Mouse (Mus musculus) CH12F3 (cell line): Measurements from ENCODE around the gene Cd200.

Experiments
- in situ Hi-C: fragments of 300-500 bp; cut with MboI; formaldehyde crosslinking; loops from 2 replicates; pipeline ENCODE4 v1.14.3; 2020; ENCODE audit warnings: low sequenced_read_pairs

Cd200 gene

DNA sequence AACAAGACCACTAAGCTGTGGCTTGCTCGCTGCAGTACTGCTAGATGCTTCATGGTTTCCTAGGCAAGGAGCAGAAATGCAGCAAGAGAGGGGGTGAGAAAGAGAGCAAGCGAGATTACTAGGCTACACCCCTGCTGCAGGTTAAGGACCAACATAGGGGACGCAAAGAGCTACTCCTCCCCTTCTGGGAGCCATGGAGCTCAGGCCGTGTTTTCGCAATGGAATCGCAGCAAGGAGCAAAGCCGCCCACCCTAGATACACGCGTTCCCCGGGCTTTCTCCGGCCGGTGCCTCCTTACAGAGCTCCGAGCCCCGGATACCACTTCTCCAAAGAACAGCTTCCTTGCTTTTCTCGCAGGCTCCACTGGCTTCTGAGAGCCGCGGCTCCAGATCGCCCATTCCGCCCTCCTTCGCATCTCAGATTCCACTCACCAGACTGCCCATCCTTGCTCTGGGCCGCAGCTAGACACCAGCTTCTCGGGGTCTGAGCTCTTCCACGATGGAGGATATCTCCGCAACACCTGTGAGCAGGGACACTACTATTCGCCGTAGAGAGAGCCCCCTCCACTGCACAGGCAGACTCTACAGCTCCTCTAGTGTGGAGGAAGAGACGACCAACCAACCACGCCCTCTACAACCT is at the start of gene Cd200:
Gene Cd200, minus strand, starts transcription at position 629 of the 639 bp plus-strand sequence.
- in situ Hi-C loops, result loop anchor here (25.0 kb wide), 1 partner anchor 196 kb away; the partner anchor contains the start of gene Btla

DNA sequence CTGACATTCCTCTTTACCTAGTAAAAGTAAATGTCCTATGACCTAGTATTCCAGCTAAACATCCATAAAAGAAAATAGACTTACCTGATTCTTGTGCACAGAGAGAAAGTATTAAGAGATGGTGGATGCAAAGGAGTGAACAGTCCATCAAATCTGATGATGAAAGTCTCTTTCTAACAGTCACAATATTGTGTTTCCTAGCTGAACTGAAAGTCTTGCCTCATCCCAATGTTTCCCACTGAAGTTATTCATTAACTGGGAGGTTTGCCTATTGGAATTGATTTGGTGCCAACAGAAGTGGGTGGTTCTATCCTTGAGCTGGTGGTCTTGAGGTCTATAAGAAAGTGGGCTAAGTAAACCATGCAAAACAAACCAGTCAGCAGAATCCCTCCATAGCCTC is 45.9 kb upstream of the Cd200 start:
- in situ Hi-C loops, result no loop called here

DNA sequence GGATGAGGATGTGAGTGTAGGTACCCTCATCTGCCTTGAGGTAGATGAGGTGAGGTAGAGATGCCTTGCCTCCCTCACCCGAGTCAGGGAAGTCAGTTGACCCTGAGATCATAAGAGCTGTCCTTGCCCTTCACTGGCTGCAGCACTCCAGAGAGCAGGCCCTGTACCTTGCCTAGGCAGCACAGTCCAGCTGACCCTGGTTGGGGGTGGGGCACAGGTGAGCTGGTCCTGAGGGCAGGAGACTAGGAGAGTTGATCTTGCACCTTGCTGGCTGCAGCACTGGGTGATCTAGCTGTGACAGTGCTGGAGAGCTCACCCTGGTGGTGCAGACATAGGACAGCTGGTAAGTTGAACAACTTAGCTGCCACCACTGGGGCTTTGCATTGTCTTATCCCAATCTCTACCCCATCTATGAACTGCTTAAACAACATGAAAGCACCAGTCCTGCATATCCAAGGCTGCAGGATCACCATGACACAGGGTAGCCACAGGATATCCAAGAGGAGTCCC is 28.4 kb upstream of the Cd200 start:
- in situ Hi-C loops, result no loop called here

DNA sequence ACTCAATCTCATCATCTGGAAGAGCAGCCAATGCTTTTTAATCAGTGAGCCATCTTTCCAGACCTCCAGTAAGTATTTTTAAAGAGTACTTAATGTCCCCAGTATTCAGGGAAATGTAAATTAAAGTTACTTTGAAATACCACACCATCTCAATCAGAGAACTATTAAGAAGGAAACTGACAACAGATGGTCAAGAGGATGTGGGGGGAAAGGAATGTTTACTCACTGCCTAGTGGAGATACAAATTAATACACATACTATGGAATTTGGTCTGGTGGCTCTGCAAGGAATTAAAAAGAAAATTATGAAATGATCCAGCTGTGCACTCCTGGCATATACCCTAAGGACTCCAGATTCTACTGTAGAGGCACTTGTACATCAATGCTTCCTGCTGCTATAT is 26.7 kb upstream of the Cd200 start:
- in situ Hi-C loops, result no loop called here

DNA sequence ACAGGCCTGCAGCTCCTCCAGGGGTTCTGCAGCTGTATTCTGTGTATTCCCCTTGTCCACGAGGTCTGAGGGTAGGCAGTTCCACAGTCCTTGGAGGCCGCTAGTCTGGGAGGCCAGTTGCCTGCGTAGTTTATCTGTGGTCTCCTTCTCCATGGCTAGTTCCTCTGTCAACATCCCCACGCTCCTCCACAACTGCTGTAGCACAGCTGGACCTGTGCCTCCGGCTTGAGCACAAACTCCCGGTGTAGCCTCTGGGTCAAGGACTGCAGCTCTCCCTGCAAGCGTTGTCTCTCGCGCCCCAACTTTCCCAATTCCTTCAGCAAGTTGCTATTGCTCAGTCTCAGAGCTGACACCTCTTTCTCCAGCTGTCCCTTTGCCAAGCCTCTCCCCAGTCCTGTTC is 18.8 kb upstream of the Cd200 start:
- in situ Hi-C loops, result no loop called here

DNA sequence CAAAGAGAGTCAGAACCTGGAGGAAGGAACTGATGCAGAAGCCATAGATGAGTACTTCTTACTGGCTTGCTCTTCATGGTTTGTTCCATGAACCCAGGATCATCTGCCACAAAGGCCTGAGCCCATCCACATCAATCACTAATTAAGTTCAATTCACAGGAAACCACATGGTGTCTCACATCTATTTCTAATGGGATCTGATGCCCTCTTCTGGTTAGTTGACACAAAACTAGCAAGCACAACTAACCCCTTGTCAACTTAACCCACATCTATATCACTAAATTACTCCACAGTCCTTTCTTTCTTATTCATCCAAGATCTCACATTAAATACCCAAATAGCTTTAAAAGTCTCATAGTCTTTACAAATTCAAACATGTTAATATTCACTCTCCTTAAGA is 4.6 kb upstream of the Cd200 start:
- in situ Hi-C loops, result loop anchor here (25.0 kb wide), 1 partner anchor 201 kb away; the partner anchor contains the start of gene Btla

DNA sequence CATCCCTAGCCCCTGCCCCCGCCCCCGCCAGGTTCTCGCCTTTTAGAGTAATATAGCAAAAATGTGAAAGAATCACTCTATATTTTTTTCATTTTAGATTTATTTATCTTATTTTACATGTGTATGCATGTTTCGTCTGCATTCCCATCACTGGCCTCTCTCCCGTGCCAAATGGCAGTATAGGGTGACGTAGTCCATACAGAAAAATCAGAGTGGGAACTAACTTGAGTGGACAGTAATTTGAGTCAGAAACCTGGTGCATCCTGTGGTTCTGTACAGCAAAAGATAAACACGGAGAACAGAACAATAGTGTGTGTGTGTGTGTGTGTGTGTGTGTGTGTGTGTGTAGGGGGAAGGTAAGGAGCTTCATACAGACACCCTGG is 202 bp upstream of the Cd200 start:
- in situ Hi-C loops, result loop anchor here (25.0 kb wide), 1 partner anchor 197 kb away; the partner anchor contains the start of gene Btla

DNA sequence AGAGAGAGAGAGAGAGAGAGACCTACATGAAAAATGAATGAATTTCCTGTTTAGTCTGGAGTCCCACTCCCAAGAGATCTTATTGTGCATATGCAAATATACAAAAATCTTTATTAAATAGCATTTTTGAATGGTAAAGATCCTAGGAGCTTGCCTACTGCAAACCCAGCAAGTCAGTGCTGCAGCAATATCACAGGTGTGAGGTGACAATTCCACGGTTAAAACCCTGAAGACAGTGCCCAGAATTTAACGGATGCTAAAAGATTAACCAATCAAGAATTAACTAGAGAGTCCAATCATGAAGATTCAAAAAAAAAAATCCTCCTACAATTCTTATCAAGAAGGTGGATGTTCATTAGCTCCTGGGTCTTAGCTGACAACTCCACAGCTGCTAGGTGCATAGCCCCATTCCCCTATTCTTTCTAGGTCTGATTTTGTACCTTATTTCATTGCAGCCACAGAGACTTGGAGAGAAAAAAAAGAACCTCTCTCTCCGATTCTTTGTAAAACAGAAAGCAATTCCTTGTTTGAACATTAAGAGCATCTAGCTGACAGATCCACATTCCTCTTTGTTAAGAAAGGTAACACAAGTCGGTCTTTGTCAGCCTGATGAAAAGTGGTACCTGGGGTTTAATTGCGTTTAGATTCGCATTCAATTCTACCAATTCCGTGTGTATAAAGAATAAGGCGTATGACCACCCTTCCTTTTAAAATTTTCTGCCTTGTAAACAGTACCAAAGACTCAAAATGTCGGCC is 1.0 kb downstream of the Cd200 start:
- in situ Hi-C loops, result loop anchor here (25.0 kb wide), 1 partner anchor 196 kb away; the partner anchor contains the start of gene Btla

DNA sequence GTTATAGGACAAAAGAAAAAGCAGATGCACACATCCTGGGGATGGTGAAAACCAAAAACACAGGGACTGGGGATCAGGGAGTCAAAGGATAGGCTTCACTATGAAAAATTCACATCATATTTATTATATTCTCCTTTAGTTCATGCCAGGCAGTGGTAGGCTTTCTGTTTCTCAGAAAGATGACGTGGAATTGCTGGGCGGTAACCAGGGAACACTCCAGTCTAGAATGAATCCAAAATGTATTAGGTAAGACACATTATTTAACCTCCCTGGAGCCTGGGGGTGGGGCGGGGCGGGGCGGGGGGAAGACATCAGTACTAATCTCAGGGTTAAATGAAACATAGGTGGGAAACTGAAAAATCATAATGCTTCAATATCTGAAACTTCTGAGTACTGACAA is 1.8 kb downstream of the Cd200 start:
- in situ Hi-C loops, result loop anchor here (25.0 kb wide), 1 partner anchor 195 kb away; the partner anchor contains the start of gene Btla

DNA sequence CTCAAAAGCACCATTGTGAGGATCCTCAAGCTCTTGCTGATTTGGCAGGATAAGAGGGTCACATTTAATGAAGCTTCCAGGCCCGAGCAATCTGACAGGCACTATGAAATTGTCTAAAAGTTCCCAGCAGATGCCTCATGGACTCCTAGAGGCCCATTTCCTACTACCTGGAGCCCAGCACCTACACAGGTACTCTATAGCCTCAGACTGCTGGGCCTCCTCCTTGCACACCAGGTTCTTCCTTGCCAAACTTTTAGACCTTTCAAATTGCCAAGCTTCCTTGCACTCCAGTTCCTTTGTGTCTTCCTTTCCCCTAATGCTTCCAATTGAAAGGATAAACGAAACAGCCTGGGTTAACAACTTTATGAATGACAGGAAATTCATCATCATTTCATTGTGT is 5.9 kb downstream of the Cd200 start:
- in situ Hi-C loops, result loop anchor here (25.0 kb wide), 1 partner anchor 191 kb away; the partner anchor contains the start of gene Btla

DNA sequence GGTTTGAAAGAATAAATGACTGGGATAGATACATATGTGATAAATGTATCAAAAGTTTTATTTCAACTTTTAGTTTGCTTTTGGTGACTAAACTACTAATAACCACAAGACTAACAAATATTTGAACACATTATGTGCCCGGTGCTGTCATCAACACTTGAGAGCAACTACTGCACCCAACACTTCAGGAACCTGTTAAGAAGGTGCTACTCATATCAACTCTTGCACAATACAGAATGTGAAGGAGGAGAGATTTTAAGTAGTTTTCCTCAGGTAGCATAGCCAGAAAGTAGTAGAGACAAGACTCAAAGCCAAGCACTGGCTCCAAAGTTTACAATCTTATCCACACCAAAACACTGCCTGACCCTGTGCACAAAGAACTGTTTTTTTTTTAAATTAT is 6.8 kb downstream of the Cd200 start:
- in situ Hi-C loops, result loop anchor here (25.0 kb wide), 1 partner anchor 190 kb away; the partner anchor contains the start of gene Btla

DNA sequence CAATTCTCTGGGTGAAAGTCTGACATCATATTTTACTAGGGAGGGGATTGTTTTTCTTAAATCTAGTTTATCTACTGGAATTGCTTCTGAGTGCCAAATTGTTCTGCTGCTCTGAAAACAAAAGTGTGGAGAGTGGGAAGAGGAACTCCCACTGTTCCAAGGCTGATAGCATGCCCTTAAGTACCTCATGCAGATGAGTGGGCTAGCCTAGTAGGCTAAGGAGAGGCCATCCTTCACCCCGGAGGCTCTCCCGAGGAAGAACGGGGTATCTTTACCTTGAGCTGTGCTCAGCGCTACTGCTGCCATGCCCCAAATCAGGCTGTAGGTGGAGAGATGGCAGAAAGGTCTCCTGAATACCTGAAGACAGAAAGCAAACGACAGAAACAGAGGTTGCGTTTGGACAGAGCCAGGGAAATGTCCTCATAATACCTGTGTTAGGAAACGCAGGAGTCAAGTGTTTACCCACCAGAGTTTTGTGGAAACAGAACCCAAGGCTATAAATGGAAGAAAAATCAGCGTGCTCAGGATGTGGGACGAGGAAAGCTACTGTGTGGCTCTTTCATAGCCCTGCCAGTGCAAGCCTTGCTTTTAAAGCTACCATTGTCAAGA is 8.8 kb downstream of the Cd200 start:
- in situ Hi-C loops, result loop anchor here (25.0 kb wide), 1 partner anchor 188 kb away; the partner anchor contains the start of gene Btla

DNA sequence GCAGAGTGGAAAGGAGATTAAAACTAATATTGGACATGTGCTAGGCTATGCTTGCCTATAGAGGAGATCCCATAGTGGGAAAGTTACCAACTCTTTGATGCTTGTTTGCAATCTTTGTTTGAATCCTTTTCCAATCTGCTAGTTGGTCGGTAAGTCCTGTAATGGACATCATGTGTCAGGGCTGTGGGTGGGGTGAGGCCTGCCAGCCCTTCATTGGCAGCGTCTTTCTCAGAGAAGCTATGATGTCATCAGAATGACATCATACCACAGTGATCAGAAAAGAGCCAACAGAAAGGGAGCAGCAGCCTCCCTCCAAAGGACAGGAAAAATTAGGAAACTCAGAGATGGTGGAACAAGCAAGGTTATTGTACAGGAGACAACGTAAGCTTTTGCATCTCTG is 9.4 kb downstream of the Cd200 start:
- in situ Hi-C loops, result no loop called here

DNA sequence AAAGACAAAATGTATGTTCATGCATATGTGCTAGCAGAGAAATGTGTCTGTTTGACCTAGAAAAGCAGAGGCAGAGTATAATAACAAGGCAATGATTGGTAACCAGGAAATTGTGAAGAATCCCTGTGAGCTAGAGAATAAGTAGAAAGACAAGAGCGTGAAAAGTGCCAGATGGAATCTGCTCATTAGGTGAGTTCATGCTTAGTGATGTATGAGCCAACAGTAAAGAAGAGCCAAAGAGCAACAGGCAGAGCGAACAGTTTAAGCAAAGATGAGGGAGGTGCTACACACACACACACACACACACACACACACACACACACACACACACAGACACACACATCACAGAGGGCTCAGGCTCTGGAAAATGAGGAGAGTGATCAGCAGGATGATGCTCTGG is 11.4 kb downstream of the Cd200 start:
- in situ Hi-C loops, result no loop called here

DNA sequence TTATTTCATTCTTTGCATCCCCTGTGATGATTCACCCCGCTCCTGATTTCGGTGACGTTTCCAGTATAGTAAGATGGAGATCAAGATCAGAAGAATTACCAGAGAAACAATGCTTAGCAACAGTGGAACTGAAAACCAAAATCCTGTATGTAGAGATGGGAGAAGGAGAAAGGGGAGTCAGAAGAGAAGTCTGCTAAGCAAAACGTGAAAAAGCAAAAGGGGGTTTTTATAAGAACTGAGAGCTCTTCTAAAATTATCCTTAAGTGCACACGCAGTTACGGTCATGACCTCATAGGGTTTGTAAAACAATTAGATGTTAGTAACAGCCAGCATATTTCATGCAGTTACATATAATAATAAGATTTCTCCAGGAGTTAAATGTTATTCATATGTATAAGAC is 16.6 kb downstream of the Cd200 start:
- in situ Hi-C loops, result no loop called here

DNA sequence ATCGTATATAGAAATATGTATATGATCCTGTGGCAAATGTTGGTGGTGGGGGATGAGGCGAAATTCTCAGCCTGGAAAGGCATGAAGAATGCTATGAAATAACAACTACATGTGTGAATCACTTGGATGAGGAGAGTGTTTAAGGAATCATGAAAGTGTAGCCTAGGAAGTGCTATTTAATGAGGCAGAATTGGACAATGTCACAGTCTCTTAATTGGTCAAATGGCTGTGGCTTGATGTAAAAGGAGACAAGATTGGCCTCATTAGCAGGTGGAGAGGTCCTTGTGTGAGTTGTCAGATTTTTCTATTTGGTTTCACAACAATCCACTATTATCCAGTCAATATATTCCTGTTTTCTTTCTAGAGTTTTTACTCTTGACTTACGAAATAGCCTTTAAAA is 17.2 kb downstream of the Cd200 start:
- in situ Hi-C loops, result no loop called here

DNA sequence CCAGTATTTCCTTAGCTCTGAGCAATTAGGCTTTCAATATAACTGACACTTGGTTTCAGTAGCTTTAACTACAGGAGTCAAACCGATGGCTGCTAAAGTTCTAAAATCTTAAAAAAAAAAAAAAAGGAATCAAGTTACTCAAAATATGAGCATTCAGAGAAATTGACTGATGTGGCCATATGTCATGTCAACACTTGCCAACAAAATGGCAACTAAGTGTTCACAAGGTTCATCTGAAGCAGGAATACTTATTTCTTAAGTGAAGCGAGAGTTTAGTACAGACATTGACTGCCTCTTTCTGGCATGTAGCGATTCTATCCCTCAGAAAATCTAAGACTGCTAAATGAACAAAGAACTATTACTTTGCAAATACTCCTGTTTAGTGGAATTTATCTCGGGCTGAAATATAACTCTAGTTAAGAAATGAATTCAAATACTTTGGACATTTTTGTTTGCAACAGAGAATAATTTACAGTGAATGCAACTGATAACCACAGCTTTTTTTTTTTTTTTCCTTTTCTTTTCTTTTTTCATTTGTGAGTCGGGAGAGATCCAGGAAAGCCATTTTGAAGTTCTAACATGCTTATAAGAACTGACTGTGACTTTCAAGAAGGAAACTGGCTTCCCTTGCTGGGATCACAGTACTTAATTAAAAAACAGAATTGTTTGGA is 18.4 kb downstream of the Cd200 start:
- in situ Hi-C loops, result no loop called here

DNA sequence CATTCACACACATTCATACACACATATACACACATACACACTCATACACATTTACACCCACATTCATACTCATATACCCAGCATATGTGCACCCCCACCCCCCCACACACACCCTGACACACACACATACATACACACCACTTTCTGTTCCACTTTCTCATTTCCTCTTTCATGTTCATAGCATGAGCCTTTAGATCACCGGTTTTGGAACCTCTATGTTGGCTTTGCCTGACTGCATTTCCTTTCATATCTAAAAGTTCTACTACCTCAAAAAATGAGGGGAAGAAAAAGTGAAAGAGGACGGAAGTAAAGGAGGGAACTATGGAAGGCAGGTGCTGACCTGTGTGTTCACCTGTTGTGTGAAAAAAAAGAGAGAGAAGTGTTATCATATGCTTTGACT is 19.0 kb downstream of the Cd200 start:
- in situ Hi-C loops, result no loop called here

DNA sequence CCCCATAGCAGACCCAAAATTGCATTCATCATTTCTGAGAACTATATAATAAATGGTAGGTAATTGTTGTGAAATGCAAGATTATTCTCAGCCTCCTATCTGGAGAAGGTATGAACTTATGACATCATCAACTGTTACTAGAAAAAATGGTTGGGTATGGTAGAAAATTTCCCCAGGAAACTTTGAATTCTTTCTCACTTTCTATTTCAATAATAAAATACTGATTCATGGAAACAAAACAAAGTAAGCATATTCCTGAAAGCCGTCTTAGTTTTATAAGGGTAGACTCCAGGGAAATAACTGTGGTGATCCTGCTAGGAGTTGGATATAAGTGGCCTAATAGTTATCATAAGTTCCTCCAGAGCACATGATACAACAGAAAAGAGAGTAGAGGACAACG is 19.8 kb downstream of the Cd200 start:
- in situ Hi-C loops, result no loop called here

DNA sequence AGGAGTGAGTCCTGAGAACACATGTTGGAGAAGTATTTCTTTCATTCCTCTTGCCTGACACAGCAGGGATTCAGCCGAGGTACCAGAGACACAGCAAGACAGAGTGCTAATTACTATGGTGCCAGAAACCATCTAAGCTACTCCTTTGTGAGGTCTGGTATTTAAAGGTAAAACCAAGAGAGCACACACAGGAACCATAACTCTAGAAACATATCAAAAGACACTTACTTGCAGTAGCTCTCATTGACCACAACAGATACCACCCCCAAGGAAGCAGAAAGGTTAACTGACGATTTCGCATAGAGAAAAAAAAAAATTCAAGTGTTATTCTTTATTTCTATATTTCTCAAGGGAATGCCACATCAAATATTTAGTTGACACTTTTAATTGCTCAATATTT is 27.0 kb downstream of the Cd200 start:
- in situ Hi-C loops, result no loop called here

DNA sequence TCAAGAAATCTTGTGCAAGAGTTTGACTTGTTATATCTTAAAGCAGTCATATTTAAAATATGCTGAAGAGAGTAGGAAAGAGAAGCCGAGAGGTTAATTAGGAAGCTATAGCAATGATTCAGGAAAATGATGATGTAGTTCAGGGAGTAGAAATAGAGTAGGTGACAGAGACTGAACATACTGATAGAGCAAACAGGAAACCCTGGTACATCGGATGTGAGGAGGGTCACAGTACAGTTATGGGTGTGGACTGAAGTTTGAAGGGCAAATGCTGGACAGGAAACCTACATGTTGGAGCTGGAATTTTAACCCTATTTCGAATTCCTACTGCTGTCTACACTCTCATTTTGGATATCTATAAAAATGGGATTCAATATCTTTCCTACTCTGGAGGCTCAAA is 29.9 kb downstream of the Cd200 start:
- in situ Hi-C loops, result no loop called here
